Mouse (Mus musculus) cerebellum, postnatal 36 days (tissue): ENCODE data around the gene Gprc5c.

Experiments used
- DNase-seq, 2 experiments: peaks; one replicate each; pipeline ENCODE4 v3.0.0; 2021 to 2022; ENCODE audit warnings: mixed read lengths in 2 of 2

Gprc5c gene

DNA sequence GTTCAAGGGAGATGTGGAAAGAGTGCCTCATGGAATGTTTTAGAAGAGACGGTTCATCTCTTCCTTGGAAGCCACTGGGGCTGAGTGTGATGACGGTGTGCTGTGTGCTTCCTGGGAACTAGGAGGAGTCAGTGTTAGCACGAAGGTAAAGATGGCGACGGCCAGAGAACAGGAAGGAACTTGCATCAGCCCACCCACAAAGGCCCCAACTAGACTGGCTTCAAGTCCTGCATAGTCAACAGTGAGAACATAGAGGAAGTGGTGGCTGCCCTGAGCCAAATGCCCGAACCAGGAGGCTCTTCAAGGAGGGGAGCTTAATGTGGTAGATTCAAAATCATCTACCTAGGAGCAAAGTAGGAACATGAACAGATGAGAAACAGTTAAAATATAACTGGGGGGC lies 66.2 kb downstream of the Gprc5c start:
- no peak for DNase-seq
